Mouse (Mus musculus) cerebellum, adult 2 months (tissue): ENCODE data around the gene Thsd7a.

Experiments used
- CTCF ChIP-seq: fragments of 200-500 bp; IDR thresholded peaks from 2 replicates; pipeline ENCODE4 v1.5.1; 2011; ENCODE audit warnings: low read depth, mild to moderate bottlenecking, control low read depth, low read length, moderate library complexity, borderline replicate concordance; ENCODE audit not compliant: insufficient read depth
- POLR2A ChIP-seq: fragments of 200-500 bp; IDR thresholded peaks from 2 replicates; pipeline ENCODE4 v1.6.1; 2011; ENCODE audit warnings: low read length, control low read depth, borderline replicate concordance; ENCODE audit not compliant: insufficient read depth

DNA sequence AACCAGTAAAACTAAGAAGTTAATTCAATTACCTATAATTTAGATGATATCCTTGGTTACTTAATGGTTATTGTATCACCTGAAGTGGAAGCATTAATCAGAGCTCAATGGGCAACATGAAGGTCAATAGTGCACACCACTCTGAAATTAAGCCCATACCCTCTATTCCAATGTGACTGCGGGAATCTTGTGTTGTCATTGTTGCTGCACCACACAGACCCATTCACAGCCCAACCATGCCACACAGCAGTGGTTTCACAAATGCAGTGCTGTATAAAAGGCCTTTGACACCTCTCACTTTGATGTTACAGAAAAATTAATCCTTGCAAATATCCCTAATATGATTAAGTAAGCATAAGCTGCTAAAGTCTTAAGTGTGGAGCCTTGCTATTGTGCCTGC is 15.4 kb upstream of the Thsd7a start:
- no peak for TF ChIP-seq CTCF
- no peak for TF ChIP-seq POLR2A
